Mouse (Mus musculus) bone marrow macrophage, adult 2 months (primary cell): Measurements from ENCODE around the gene Gpx7.

Experiments
- CTCF ChIP-seq: IDR thresholded peaks from 2 replicates; pipeline ENCODE4 v1.5.1; 2012; ENCODE audit warnings: low read depth, mild to moderate bottlenecking, low read length, moderate library complexity
- POLR2A ChIP-seq: IDR thresholded peaks from 2 replicates; pipeline ENCODE4 v1.6.1; 2012; ENCODE audit warnings: mild to moderate bottlenecking, low read depth, low read length, borderline replicate concordance

DNA sequence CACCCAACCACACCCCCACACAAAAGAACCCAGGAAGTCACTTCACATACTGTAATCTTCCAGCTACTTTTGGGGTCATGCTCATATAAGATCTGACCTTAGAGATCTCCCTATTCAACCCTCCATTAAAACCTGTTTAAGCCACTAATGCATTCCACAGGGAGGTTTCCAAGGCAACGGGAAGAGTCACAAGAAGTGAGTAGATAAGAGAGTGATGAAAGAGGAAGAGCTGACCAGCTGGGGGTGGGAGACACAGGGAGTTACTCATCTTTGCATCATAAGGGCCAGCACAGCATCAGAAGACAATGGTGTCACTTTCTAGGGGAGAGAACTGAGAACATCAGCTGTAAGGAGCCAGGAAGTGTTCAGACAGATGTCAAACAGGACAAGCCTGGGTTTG, 26.6 kb downstream of the Gpx7 start:
- TF ChIP-seq POLR2A: no peak
- TF ChIP-seq CTCF: no peak
